Mouse (Mus musculus) kidney, adult 2 months (tissue): ENCODE data around the gene Vps33a.

ENCODE experiments used
- CTCF ChIP-seq: fragments of 200-500 bp; conservative IDR thresholded peaks from 2 replicates; pipeline ENCODE4 v1.5.1; 2011; ENCODE audit warnings: low read depth, mild to moderate bottlenecking, control low read depth, low read length, moderate library complexity, mixed read lengths; ENCODE audit not compliant: insufficient read depth, insufficient read length
- POLR2A ChIP-seq: fragments of 200-500 bp; IDR thresholded peaks from one replicate; pipeline ENCODE4 v1.6.1; 2011; ENCODE audit warnings: low read depth, low read length, control low read depth

DNA sequence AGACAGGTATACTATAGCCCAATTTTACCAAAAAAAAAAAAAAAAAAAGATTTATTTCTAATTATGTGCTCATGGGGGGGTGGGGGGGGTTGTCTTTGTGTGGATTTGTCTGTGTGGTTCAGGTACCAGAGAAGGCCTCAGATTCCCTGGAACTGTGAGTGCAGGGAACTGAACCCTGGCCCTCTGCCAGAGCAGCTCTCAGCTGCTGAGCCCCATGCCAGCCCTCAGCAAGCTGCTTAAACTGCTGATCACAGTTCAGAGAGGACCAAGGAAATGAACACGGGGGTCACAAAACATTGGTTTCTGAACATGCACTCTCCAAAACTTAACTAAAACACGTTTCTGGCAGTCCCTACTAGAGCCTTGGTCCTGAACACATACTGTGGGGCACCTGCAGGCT lies 16.4 kb downstream of the Vps33a start:
- no peak for TF ChIP-seq CTCF
- no peak for TF ChIP-seq POLR2A
